Mouse (Mus musculus) CD8-positive naive resting alpha-beta T cell, adult 57 days (primary cell): ENCODE data around the gene Atf3. TPM values are rescaled to one million over a fixed set of nuclear protein-coding genes. Genes with fewer than 3 reads are reported as not detected.

Experiments
- total RNA-seq: library from RNA; stranded (reverse); gene quantifications from one replicate; pipeline ENCODE4 v1.2.4, GENCODE M21; 2023

The Atf3 gene
- total RNA-seq: 28.8 TPM

GRCm38 (mm10) chr1:191217939-191218338 is at the start of gene Atf3:
Atf3 (minus strand) TSS chr1:191218039.

GRCm38 (mm10) chr1:191164717-191165116 is 53.1 kb downstream of the Atf3 start, which contains the start of gene Fam71a:
Fam71a (minus strand) TSS chr1:191164817.

Other genes starting within 250 kb of the Atf3 start
- 0.34 TPM for gene Vash2, start 238.7 kb downstream of the Atf3 start, total RNA-seq
- gene Flvcr1, start 191.9 kb downstream of the Atf3 start, total RNA-seq: 29.5 TPM
- gene Spata45, start 181.4 kb downstream of the Atf3 start, total RNA-seq: not detected
- gene Tatdn3, start 155.1 kb downstream of the Atf3 start, total RNA-seq: 12.6 TPM
- gene Nsl1, start 155.0 kb downstream of the Atf3 start, total RNA-seq: 0.92 TPM
- 2.0 TPM for gene Batf3, start 120.2 kb downstream of the Atf3 start, total RNA-seq
- gene Fam71a, start 53.2 kb downstream of the Atf3 start, total RNA-seq: 0.37 TPM
- 12.7 TPM for gene Nenf, start 100.2 kb upstream of the Atf3 start, total RNA-seq
- 10.3 TPM for gene Tmem206, start 107.9 kb upstream of the Atf3 start, total RNA-seq
- gene Ppp2r5a, start 185.2 kb upstream of the Atf3 start, total RNA-seq: 339 TPM